Mouse (Mus musculus) bone marrow macrophage, adult 2 months (primary cell): Measurements from ENCODE around the gene Agrp. TPM values are rescaled to one million over a fixed set of nuclear protein-coding genes. Genes with fewer than 3 reads are reported as not detected.

Experiments used
- H3K27ac ChIP-seq: 2 replicates; pipeline ENCODE4 v1.5.1; 2012; ENCODE audit warnings: low read depth, low read length; ENCODE audit not compliant: insufficient read depth
- H3K4me1 ChIP-seq: 2 replicates; pipeline ENCODE4 v1.6.1; 2012; ENCODE audit warnings: low read length; ENCODE audit not compliant: control insufficient read depth, insufficient read depth
- H3K4me3 ChIP-seq: 2 replicates; pipeline ENCODE4 v1.5.1; 2012; ENCODE audit warnings: mild to moderate bottlenecking, low read length, moderate library complexity; ENCODE audit not compliant: insufficient read depth
- CTCF ChIP-seq: IDR thresholded peaks from 2 replicates; pipeline ENCODE4 v1.5.1; 2012; ENCODE audit warnings: low read depth, mild to moderate bottlenecking, low read length, moderate library complexity
- POLR2A ChIP-seq: IDR thresholded peaks from 2 replicates; pipeline ENCODE4 v1.6.1; 2012; ENCODE audit warnings: mild to moderate bottlenecking, low read depth, low read length, borderline replicate concordance
- polyA plus RNA-seq: library from polyadenylated mRNA; stranded (reverse); fragments of >200 nt; gene quantifications from 2 replicates; pipeline ENCODE4 v1.2.4, GENCODE M21; 2012; ENCODE audit not compliant: missing spikeins, insufficient read depth, insufficient read length

The Agrp gene
- polyA plus RNA-seq, 1 experiment = not detected

DNA sequence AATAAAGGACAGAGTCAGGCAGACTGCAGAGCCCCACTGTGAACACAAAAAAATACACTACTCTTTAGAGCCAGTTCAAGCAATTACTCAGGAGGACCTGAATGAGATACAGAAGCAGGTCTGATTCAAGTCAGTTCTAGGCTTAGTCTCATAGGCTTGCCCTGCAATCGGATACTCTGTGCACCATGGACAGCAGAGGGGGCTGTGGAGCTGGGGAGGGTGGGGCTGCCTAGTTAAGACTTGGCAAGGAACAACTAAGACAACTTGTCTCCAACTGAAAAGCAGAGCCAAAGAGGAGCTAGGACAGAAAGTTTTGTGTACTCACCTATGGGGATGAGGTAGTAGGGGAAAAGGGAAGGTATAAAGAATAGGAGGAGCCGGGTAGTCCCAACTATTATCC is 105.4 kb downstream of the Agrp start:
- TF ChIP-seq CTCF = 0 out of 2 replicates have a peak, but pooled peaks have one; percentile 26
- no peak for TF ChIP-seq POLR2A
- peaks cover 21% of the 10 kb centered on the region for H3K4me1 ChIP-seq

DNA sequence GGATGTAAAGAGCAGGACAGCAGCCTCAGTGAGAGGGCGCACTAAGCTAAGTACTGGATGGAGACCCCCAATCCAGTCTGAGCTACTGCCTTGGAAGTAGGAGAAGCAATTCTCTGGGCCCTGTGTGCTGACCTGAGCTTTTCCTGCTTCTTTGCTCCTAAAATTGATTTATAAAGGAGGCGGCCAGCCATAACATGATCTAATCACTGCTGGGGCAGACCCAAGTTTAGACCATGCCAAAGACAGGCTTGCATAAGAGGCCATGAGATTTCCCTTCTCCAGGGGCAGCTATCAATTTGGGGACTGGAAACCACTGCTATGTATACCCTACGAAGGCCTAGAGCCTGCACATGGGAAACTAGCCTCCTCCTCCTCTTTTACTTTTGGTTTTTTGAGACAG is 107.9 kb downstream of the Agrp start:
- Histone ChIP-seq H3K27ac (no peak overlapping the region), H3K4me1 (peaks cover 21% of the 10 kb centered on the region), H3K4me3 (no peak overlapping the region)
- TF ChIP-seq CTCF = no peak
- no peak for TF ChIP-seq POLR2A

More for the DNA sequence above, 105.4 kb downstream of the Agrp start:
- no peak overlapping the region for H3K27ac ChIP-seq
- H3K4me3 ChIP-seq = no peak overlapping the region

GRCm38 (mm10) chr8:105528206-105528605 is 109.0 kb downstream of the Agrp start:
- TF ChIP-seq CTCF (no peak), POLR2A (no peak)
- no peak overlapping the region for H3K4me3 ChIP-seq
- H3K4me1 ChIP-seq = peaks cover 12% of the 10 kb centered on the region
- no peak overlapping the region for H3K27ac ChIP-seq

- Histone ChIP-seq H3K4me3 (no peak overlapping the region), H3K27ac (no peak overlapping the region), H3K4me1 (peaks cover 4% of the 10 kb centered on the region; the same call in 1 of the 2 replicates)
- no peak for TF ChIP-seq CTCF
- TF ChIP-seq POLR2A = no peak
Measured at GRCm38 (mm10) chr8:105527110-105527509, 110.1 kb downstream of the Agrp start.

- no peak overlapping the region for H3K27ac ChIP-seq
- TF ChIP-seq POLR2A (no peak), CTCF (no peak)
- H3K4me1 ChIP-seq = peaks cover 6% of the 10 kb centered on the region; the same call in 1 of the 2 replicates
- H3K4me3 ChIP-seq = no peak overlapping the region
Measured at GRCm38 (mm10) chr8:105522890-105523289, 114.3 kb downstream of the Agrp start.

DNA sequence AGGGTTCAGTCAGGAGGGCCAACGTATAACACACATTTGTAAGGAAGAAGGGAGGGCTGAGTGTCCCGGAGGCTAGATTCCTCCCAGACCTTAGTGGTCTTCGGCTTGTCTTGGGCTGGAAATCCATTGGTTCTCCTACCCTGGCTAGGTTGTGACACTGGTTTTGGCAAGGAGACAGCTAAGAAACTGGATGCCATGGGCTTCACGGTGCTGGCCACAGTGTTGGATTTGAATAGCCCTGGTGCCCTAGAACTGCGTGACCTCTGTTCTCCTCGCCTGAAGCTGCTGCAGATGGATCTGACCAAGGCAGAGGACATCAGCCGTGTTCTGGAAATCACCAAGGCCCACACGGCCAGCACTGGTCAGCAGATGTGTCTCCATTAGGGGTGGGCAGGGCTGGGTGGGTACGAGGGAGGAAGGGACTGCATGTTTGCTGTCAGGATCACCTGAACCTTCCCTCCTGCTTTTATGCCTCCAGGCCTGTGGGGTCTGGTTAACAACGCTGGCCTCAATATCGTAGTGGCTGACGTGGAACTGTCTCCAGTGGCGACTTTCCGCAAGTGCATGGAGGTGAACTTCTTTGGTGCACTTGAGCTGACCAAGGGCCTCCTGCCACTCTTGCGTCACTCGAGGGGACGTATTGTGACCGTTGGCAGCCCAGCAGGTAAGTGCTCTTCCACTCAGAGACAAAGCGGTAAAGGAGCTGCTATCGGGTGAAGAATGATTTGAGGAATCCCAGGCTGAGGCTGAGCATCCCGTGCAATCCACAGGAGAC is 115.0 kb downstream of the Agrp start:
- peaks cover 6% of the 10 kb centered on the region; the same call in 1 of the 2 replicates for H3K4me1 ChIP-seq

GRCm38 (mm10) chr8:105521061-105521460 is 116.1 kb downstream of the Agrp start:
- H3K27ac ChIP-seq = no peak overlapping the region
- H3K4me3 ChIP-seq = no peak overlapping the region
- H3K4me1 ChIP-seq = peaks cover 3% of the 10 kb centered on the region; the same call in 1 of the 2 replicates
- TF ChIP-seq POLR2A (no peak), CTCF (no peak)

More for the DNA sequence above, 115.0 kb downstream of the Agrp start:
- Histone ChIP-seq H3K27ac (no peak overlapping the region), H3K4me3 (no peak overlapping the region)
- TF ChIP-seq POLR2A = no peak
- no peak for TF ChIP-seq CTCF

DNA sequence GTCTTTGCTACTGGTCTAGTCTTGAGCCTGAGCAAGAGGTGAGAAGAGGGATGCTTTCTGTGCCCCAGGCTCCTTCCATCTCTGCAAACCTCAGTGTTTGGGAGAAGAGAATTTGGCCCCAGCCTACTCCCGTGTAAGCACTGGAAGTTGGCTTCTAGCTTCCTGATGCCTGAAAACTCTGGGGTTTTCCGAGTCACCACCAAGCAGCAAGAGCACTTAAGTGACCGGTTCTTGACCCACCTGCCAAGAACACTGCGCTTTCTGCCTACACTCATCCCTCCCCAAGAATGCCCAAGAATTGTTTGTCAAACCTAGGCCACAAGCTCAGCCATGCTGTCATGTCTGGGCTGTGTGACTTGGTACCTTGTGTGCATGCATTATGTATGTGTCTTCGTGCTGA is 116.7 kb downstream of the Agrp start:
- H3K4me3 ChIP-seq = no peak overlapping the region
- H3K27ac ChIP-seq = no peak overlapping the region
- 0 out of 2 replicates have a peak, but pooled peaks cover 3% of the 10 kb centered on the region for H3K4me1 ChIP-seq
- TF ChIP-seq POLR2A = no peak
- TF ChIP-seq CTCF = no peak

GRCm38 (mm10) chr8:105519591-105519990 is 117.6 kb downstream of the Agrp start:
- Histone ChIP-seq H3K27ac (no peak overlapping the region), H3K4me1 (peaks cover 8% of the 10 kb centered on the region), H3K4me3 (no peak overlapping the region)
- no peak for TF ChIP-seq POLR2A
- no peak for TF ChIP-seq CTCF
